Mouse (Mus musculus) stomach, embryonic 15.5 days (tissue): ENCODE measurements around the gene Il10. TPM values are rescaled to one million over a fixed set of nuclear protein-coding genes. Genes with fewer than 3 reads are reported as not detected.

Source experiments
- ATAC-seq: fragments of 200-750 bp; cut with Nextera tagmentation; 2 replicates; pipeline ENCODE4 v1.8.0; 2017; ENCODE audit warnings: low read depth, moderate number of reproducible peaks, moderate TSS enrichment; ENCODE audit not compliant: insufficient read depth, low FRiP score
- H3K27ac ChIP-seq: fragments of 300-500 bp; sonication (generic); 2 replicates; pipeline ENCODE4 v1.5.1; 2015; ENCODE audit warnings: mild to moderate bottlenecking, inconsistent platforms
- H3K27me3 ChIP-seq: fragments of 300-500 bp; sonication (generic); replicated peaks from 2 replicates; pipeline ENCODE4 v1.6.1; 2015; ENCODE audit warnings: inconsistent platforms
- H3K36me3 ChIP-seq: fragments of 300-500 bp; sonication (generic); 2 replicates; pipeline ENCODE4 v1.6.1; 2015; ENCODE audit warnings: inconsistent platforms
- H3K4me1 ChIP-seq: fragments of 300-500 bp; sonication (generic); 2 replicates; pipeline ENCODE4 v1.6.1; 2015; ENCODE audit warnings: inconsistent platforms
- H3K4me2 ChIP-seq: fragments of 300-500 bp; sonication (generic); 2 replicates; pipeline ENCODE4 v1.6.1; 2015; ENCODE audit warnings: mild to moderate bottlenecking, inconsistent platforms
- H3K4me3 ChIP-seq: fragments of 300-500 bp; sonication (generic); replicated peaks from 2 replicates; pipeline ENCODE4 v1.5.1; 2015; ENCODE audit warnings: inconsistent platforms
- H3K9ac ChIP-seq: fragments of 300-500 bp; sonication (generic); 2 replicates; pipeline ENCODE4 v1.6.1; 2015; ENCODE audit warnings: inconsistent platforms
- H3K9me3 ChIP-seq: fragments of 300-500 bp; sonication (generic); 2 replicates; pipeline ENCODE4 v1.6.1; 2016; ENCODE audit warnings: inconsistent platforms
- WGBS: fragments of 180-500 bp; shearing (Covaris S2); methylation state at CpG from one replicate; pipeline ENCODE4 v1.1.7; 2015; 5-methylcytosine and 5-hydroxymethylcytosine counted together
- polyA plus RNA-seq: library from polyadenylated mRNA; unstranded; fragments of >200 nt; fragmentation: Nextera tagmentation; extraction: Ambion mirVana; gene quantifications from 2 replicates; pipeline ENCODE4 v1.2.1, GENCODE M21; 2015

Gene Il10
- not detected in 2 replicates for polyA plus RNA-seq

- Histone ChIP-seq H3K4me3 (no peak within 1 kb of the TSS), H3K9ac (no peak within 1 kb of the TSS), H3K27me3 (no peaks in the 10 kb centered on the region), H3K4me2 (no peak within 1 kb of the TSS), H3K27ac (no peak within 1 kb of the TSS), H3K4me1 (no peaks in the 10 kb centered on the region), H3K36me3 (no peaks in the 10 kb centered on the region), H3K9me3 (no peaks in the 10 kb centered on the region)
- no peak for ATAC-seq
- WGBS: 53% methylated on average over 8 of the region's 8 CpGs
Measured at GRCm38 (mm10) chr1:131019492-131020098, at the start of gene Il10. Gene Il10, plus strand, starts transcription at chr1:131019845.

- H3K4me3 ChIP-seq: no peak overlapping the region
- no peak overlapping the region for H3K27ac ChIP-seq
- no peaks in the 10 kb centered on the region for H3K27me3 ChIP-seq
- H3K9me3 ChIP-seq: no peaks in the 10 kb centered on the region
- H3K9ac ChIP-seq: no peak overlapping the region
- H3K4me1 ChIP-seq: no peaks in the 10 kb centered on the region
- ATAC-seq: no peak
- H3K4me2 ChIP-seq: no peak overlapping the region
- no peaks in the 10 kb centered on the region for H3K36me3 ChIP-seq
- whole genome bisulfite sequencing: 41% methylated on average over 1 of the region's 1 CpGs
Measured at GRCm38 (mm10) chr1:130979455-130979854, 40.2 kb upstream of the Il10 start.

GRCm38 (mm10) chr1:130984441-130984840, 35.2 kb upstream of the Il10 start:
- no peak for ATAC-seq
- H3K9ac ChIP-seq: no peak overlapping the region
- no peaks in the 10 kb centered on the region for H3K27me3 ChIP-seq
- H3K36me3 ChIP-seq: no peaks in the 10 kb centered on the region
- 49% methylated on average over 7 of the region's 7 CpGs for WGBS
- no peak overlapping the region for H3K4me2 ChIP-seq
- no peak overlapping the region for H3K27ac ChIP-seq
- no peaks in the 10 kb centered on the region for H3K4me1 ChIP-seq
- H3K9me3 ChIP-seq: no peaks in the 10 kb centered on the region
- no peak overlapping the region for H3K4me3 ChIP-seq

GRCm38 (mm10) chr1:130987001-130987400, 32.6 kb upstream of the Il10 start:
- H3K9ac ChIP-seq: no peak overlapping the region
- no peaks in the 10 kb centered on the region for H3K4me1 ChIP-seq
- no peaks in the 10 kb centered on the region for H3K36me3 ChIP-seq
- WGBS: 88% methylated on average over 5 of the region's 5 CpGs
- H3K9me3 ChIP-seq: no peaks in the 10 kb centered on the region
- no peaks in the 10 kb centered on the region for H3K27me3 ChIP-seq
- no peak for ATAC-seq
- no peak overlapping the region for H3K4me2 ChIP-seq
- no peak overlapping the region for H3K27ac ChIP-seq
- no peak overlapping the region for H3K4me3 ChIP-seq

- no peak overlapping the region for H3K27ac ChIP-seq
- H3K36me3 ChIP-seq: no peaks in the 10 kb centered on the region
- ATAC-seq: no peak
- no peaks in the 10 kb centered on the region for H3K27me3 ChIP-seq
- no peaks in the 10 kb centered on the region for H3K9me3 ChIP-seq
- no peak overlapping the region for H3K4me2 ChIP-seq
- no peak overlapping the region for H3K4me3 ChIP-seq
- H3K4me1 ChIP-seq: no peaks in the 10 kb centered on the region
- H3K9ac ChIP-seq: no peak overlapping the region
Measured at GRCm38 (mm10) chr1:130987418-130987817, 32.2 kb upstream of the Il10 start.

GRCm38 (mm10) chr1:130989331-130989730, 30.3 kb upstream of the Il10 start:
- Histone ChIP-seq H3K4me1 (no peaks in the 10 kb centered on the region), H3K27me3 (no peaks in the 10 kb centered on the region), H3K9me3 (no peaks in the 10 kb centered on the region), H3K9ac (no peak overlapping the region), H3K4me3 (no peak overlapping the region), H3K27ac (no peak overlapping the region), H3K36me3 (no peaks in the 10 kb centered on the region), H3K4me2 (no peak overlapping the region)
- ATAC-seq: no peak
- WGBS: 72% methylated on average over 3 of the region's 3 CpGs

GRCm38 (mm10) chr1:130990448-130990847, 29.2 kb upstream of the Il10 start:
- no peak overlapping the region for H3K9ac ChIP-seq
- no peaks in the 10 kb centered on the region for H3K36me3 ChIP-seq
- WGBS: 97% methylated on average over 1 of the region's 1 CpGs
- H3K4me1 ChIP-seq: no peaks in the 10 kb centered on the region
- no peaks in the 10 kb centered on the region for H3K9me3 ChIP-seq
- H3K27me3 ChIP-seq: no peaks in the 10 kb centered on the region
- ATAC-seq: no peak
- no peak overlapping the region for H3K4me2 ChIP-seq
- H3K4me3 ChIP-seq: no peak overlapping the region
- no peak overlapping the region for H3K27ac ChIP-seq

GRCm38 (mm10) chr1:130993574-130994154, 26.0 kb upstream of the Il10 start:
- Histone ChIP-seq H3K4me2 (no peak overlapping the region), H3K36me3 (no peaks in the 10 kb centered on the region), H3K4me3 (no peak overlapping the region), H3K9ac (no peak overlapping the region), H3K27ac (no peak overlapping the region), H3K4me1 (no peaks in the 10 kb centered on the region), H3K27me3 (no peaks in the 10 kb centered on the region), H3K9me3 (no peaks in the 10 kb centered on the region)
- ATAC-seq: no peak
- 79% methylated on average over 9 of the region's 9 CpGs for WGBS

- Histone ChIP-seq H3K4me3 (no peak overlapping the region), H3K4me1 (no peaks in the 10 kb centered on the region), H3K36me3 (no peaks in the 10 kb centered on the region), H3K4me2 (no peak overlapping the region), H3K27me3 (no peaks in the 10 kb centered on the region), H3K9me3 (no peaks in the 10 kb centered on the region), H3K9ac (no peak overlapping the region), H3K27ac (no peak overlapping the region)
- no peak for ATAC-seq
- 47% methylated on average over 1 of the region's 1 CpGs for WGBS
Measured at GRCm38 (mm10) chr1:130995515-130995914, 24.1 kb upstream of the Il10 start.

- 88% methylated on average over 10 of the region's 10 CpGs for WGBS
- Histone ChIP-seq H3K4me1 (no peaks in the 10 kb centered on the region), H3K27ac (no peak overlapping the region), H3K36me3 (no peaks in the 10 kb centered on the region), H3K4me3 (no peak overlapping the region), H3K4me2 (no peak overlapping the region), H3K27me3 (no peaks in the 10 kb centered on the region), H3K9me3 (no peaks in the 10 kb centered on the region), H3K9ac (no peak overlapping the region)
- no peak for ATAC-seq
Measured at GRCm38 (mm10) chr1:130996356-130996755, 23.3 kb upstream of the Il10 start.

GRCm38 (mm10) chr1:130997441-130997840, 22.2 kb upstream of the Il10 start:
- Histone ChIP-seq H3K27me3 (no peaks in the 10 kb centered on the region), H3K27ac (no peak overlapping the region), H3K9me3 (no peaks in the 10 kb centered on the region), H3K9ac (no peak overlapping the region), H3K36me3 (no peaks in the 10 kb centered on the region), H3K4me2 (no peak overlapping the region), H3K4me3 (no peak overlapping the region), H3K4me1 (no peaks in the 10 kb centered on the region)
- 81% methylated on average over 4 of the region's 4 CpGs for WGBS
- ATAC-seq: no peak

GRCm38 (mm10) chr1:130998321-130998720, 21.3 kb upstream of the Il10 start:
- 91% methylated on average over 10 of the region's 10 CpGs for WGBS
- no peak overlapping the region for H3K4me2 ChIP-seq
- no peaks in the 10 kb centered on the region for H3K9me3 ChIP-seq
- H3K9ac ChIP-seq: no peak overlapping the region
- H3K36me3 ChIP-seq: no peaks in the 10 kb centered on the region
- H3K27ac ChIP-seq: no peak overlapping the region
- H3K27me3 ChIP-seq: no peaks in the 10 kb centered on the region
- no peaks in the 10 kb centered on the region for H3K4me1 ChIP-seq
- H3K4me3 ChIP-seq: no peak overlapping the region
- no peak for ATAC-seq

GRCm38 (mm10) chr1:130999708-131000107, 19.9 kb upstream of the Il10 start:
- ATAC-seq: no peak
- Histone ChIP-seq H3K36me3 (no peaks in the 10 kb centered on the region), H3K9me3 (no peaks in the 10 kb centered on the region), H3K4me2 (no peak overlapping the region), H3K27ac (no peak overlapping the region), H3K4me3 (no peak overlapping the region), H3K27me3 (no peaks in the 10 kb centered on the region), H3K4me1 (no peaks in the 10 kb centered on the region), H3K9ac (no peak overlapping the region)
- WGBS: 86% methylated on average over 4 of the region's 4 CpGs
